Mouse (Mus musculus) stomach, postnatal 0 days (tissue): ENCODE data around the gene Syt1. TPM values are rescaled to one million over a fixed set of nuclear protein-coding genes. Genes with fewer than 3 reads are reported as not detected.

Experiments
- ATAC-seq: fragments of 200-750 bp; cut with Nextera tagmentation; 2 replicates; pipeline ENCODE4 v1.8.0; 2017; ENCODE audit not compliant: low FRiP score, low TSS enrichment
- DNase-seq: peaks from one replicate; pipeline ENCODE4 v3.0.0-alpha.2; 2016; ENCODE audit warnings: low spot score
- H3K27ac ChIP-seq: fragments of 300-500 bp; sonication (generic); replicated peaks from 2 replicates; pipeline ENCODE4 v1.5.1; 2014; ENCODE audit warnings: mild to moderate bottlenecking, control low read depth
- H3K27me3 ChIP-seq: fragments of 300-500 bp; sonication (generic); 2 replicates; pipeline ENCODE4 v1.6.1; 2014; ENCODE audit warnings: low read length; ENCODE audit not compliant: control insufficient read depth, insufficient read depth
- H3K36me3 ChIP-seq: fragments of 300-500 bp; sonication (generic); 2 replicates; pipeline ENCODE4 v1.6.1; 2014; ENCODE audit warnings: low read length, mixed read lengths; ENCODE audit not compliant: control insufficient read depth, insufficient read depth
- H3K4me1 ChIP-seq: fragments of 300-500 bp; sonication (generic); replicated peaks from 2 replicates; pipeline ENCODE4 v1.6.1; 2014; ENCODE audit warnings: antibody characterized with exemption; ENCODE audit not compliant: control insufficient read depth, insufficient read depth
- H3K4me2 ChIP-seq: fragments of 300-500 bp; sonication (generic); replicated peaks from 2 replicates; pipeline ENCODE4 v1.6.1; 2014; ENCODE audit warnings: low read depth, mild to moderate bottlenecking, control low read depth, moderate library complexity
- H3K4me3 ChIP-seq: fragments of 300-500 bp; sonication (generic); 2 replicates; pipeline ENCODE4 v1.5.1; 2014; ENCODE audit warnings: low read depth, low read length, control low read depth
- H3K9ac ChIP-seq: fragments of 300-500 bp; sonication (generic); 2 replicates; pipeline ENCODE4 v1.6.1; 2014; ENCODE audit warnings: mild to moderate bottlenecking, low read length, control low read depth, mixed read lengths
- H3K9me3 ChIP-seq: fragments of 300-500 bp; sonication (generic); 2 replicates; pipeline ENCODE4 v1.6.1; 2016; ENCODE audit warnings: low read length; ENCODE audit not compliant: control insufficient read depth
- CTCF ChIP-seq: IDR thresholded peaks from 2 replicates; pipeline ENCODE4 v1.5.1; 2016; ENCODE audit warnings: antibody characterized with exemption, low read depth, mild to moderate bottlenecking, moderate library complexity
- EP300 ChIP-seq: optimal IDR thresholded peaks from 2 replicates; pipeline ENCODE3; 2016; ENCODE audit warnings: antibody characterized with exemption
- WGBS: fragments of 180-500 bp; shearing (Covaris S2); extraction: QIAGEN DNeasy Blood & Tissue Kit; methylation state at CpG from one replicate; pipeline ENCODE4 v1.1.7; 2014; 5-methylcytosine and 5-hydroxymethylcytosine counted together
- polyA plus RNA-seq: library from polyadenylated mRNA; unstranded; fragments of >200 nt; fragmentation: Nextera tagmentation; extraction: Ambion mirVana; gene quantifications from 2 replicates; pipeline ENCODE4 v1.2.1, GENCODE M21; 2015

The Syt1 gene
- polyA plus RNA-seq, 1 experiment from 2014 or later = 3.5 TPM

DNA sequence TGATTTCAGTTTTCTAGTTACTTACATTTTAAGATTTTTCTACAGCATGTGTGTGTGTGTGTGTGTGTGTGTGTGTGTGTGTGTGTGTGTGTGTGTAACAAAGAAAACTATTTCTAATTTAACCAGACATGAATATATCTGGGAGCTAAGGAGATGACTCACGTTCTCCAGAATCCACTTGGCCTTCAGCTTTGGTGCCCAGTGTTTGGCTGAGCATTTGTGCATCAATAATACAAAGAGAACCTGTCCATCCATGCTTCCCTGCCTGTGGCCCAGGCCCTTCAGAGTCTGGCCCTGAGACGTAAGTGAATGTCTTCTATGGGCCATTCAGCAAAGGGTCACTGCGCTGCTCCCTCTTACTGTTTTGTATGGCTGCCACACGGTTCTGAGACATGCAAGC, 476.7 kb downstream of the Syt1 start:
- Histone ChIP-seq H3K36me3 (no peaks in the 10 kb centered on the region), H3K4me3 (no peak overlapping the region), H3K9me3 (no peaks in the 10 kb centered on the region), H3K9ac (no peak overlapping the region), H3K4me1 (no peaks in the 10 kb centered on the region; the same call in 1 of the 2 replicates), H3K4me2 (no peak overlapping the region), H3K27me3 (no peaks in the 10 kb centered on the region), H3K27ac (no peak overlapping the region)
- no peak for ATAC-seq
- TF ChIP-seq EP300 = no peak
- TF ChIP-seq CTCF = no peak
- WGBS = 82% methylated on average over 4 of the region's 4 CpGs
- no peak for DNase-seq

DNA sequence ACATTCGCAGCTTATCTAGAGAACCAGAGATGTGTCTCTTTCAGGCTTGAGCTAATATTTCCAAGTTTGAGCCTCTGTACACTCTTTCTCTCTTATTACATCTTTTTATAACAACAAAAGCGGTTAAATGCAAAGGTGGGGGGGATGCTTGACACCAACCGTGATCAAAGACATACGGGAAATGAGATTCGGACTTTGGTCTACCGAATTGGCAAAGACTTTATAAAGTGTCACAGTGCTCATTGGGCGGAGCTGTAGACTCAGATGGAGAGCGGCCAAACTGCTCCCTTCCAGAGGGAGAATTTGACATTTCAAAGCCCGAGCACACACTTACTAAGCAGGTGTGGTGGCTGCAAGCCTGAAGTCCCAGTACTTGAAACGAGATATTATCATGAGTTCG, 477.9 kb downstream of the Syt1 start:
- Histone ChIP-seq H3K4me2 (no peak overlapping the region), H3K9me3 (no peaks in the 10 kb centered on the region), H3K9ac (no peak overlapping the region), H3K36me3 (no peaks in the 10 kb centered on the region), H3K27me3 (no peaks in the 10 kb centered on the region), H3K4me1 (no peaks in the 10 kb centered on the region; the same call in 1 of the 2 replicates), H3K4me3 (no peak overlapping the region), H3K27ac (no peak overlapping the region)
- TF ChIP-seq EP300 = no peak
- no peak for TF ChIP-seq CTCF
- ATAC-seq (no peak), DNase-seq (no peak)
- WGBS = 78% methylated on average over 11 of the region's 11 CpGs

DNA sequence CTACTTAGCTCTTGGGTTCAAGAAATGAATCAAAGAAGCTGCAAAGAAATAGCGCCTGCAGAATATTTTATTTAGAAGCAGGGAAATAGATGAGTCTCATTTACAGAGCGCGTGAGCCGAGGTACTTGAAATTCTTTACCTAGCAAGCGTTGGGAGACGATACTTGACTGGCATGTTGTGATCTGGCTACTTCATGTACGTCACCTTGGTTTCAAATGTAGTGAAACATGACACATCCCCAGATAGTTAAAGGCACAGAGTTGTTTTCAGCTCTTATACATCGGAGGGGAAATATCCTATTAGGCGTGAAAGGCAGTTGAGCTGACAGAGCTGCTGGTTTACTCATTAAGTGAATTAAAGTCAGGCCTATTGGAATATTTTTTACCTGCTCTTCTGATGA, 478.5 kb downstream of the Syt1 start:
- no peak overlapping the region for H3K4me2 ChIP-seq
- no peak for TF ChIP-seq CTCF
- TF ChIP-seq EP300 = no peak
- ATAC-seq (no peak), DNase-seq (no peak)
- 79% methylated on average over 9 of the region's 9 CpGs for WGBS
- H3K9ac ChIP-seq = no peak overlapping the region
- no peaks in the 10 kb centered on the region for H3K9me3 ChIP-seq
- H3K4me3 ChIP-seq = no peak overlapping the region
- no peaks in the 10 kb centered on the region; the same call in 1 of the 2 replicates for H3K4me1 ChIP-seq
- H3K36me3 ChIP-seq = no peaks in the 10 kb centered on the region
- H3K27ac ChIP-seq = no peak overlapping the region
- H3K27me3 ChIP-seq = no peaks in the 10 kb centered on the region

DNA sequence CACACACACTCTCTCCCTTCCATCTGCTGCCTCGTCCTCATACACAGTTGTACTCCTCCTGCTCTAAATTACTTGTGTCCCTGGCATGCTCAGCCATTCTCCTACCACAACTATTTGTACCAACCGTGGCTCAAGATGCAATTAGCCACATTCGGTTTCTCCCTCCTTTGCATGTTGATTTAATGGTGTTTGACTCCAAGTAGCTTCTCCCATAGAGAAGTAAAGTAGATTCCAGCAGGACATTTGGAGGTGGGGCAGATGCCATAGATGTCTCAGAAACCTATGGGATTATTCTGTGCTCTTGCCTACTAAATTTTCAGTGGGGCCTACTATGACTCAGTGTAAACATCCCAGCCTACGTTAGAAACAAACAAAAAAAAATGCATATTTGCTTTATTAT, 479.1 kb downstream of the Syt1 start:
- no peak overlapping the region for H3K9ac ChIP-seq
- no peaks in the 10 kb centered on the region for H3K27me3 ChIP-seq
- TF ChIP-seq CTCF = no peak
- TF ChIP-seq EP300 = no peak
- no peaks in the 10 kb centered on the region for H3K36me3 ChIP-seq
- 29% methylated on average over 4 of the region's 4 CpGs for WGBS
- H3K4me2 ChIP-seq = no peak overlapping the region
- no peak for DNase-seq
- no peak overlapping the region for H3K4me3 ChIP-seq
- no peaks in the 10 kb centered on the region for H3K9me3 ChIP-seq
- H3K4me1 ChIP-seq = no peaks in the 10 kb centered on the region; the same call in 1 of the 2 replicates
- ATAC-seq = no peak
- H3K27ac ChIP-seq = 0 out of 2 replicates have a peak overlapping the region, but pooled peaks have one; percentile 8

DNA sequence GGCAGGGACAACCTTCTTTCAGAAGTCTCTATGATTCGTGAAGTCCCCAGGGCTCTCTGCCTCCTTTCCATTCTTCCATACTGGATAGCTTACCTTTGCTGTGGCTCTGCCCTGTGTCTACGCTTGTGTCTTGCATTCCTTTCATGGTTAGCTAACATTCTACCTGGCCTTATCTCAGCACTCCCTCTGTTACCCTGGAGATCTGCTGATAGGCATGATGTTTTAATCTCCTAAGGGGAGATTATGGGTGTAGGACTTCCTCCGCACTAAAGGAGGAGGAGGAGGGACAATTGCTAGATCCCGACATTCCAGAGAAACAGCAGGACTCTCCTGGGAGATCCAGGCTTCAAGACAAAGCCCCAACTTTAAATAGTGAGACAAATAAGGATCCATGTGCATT, 479.7 kb downstream of the Syt1 start:
- no peaks in the 10 kb centered on the region; the same call in 1 of the 2 replicates for H3K4me1 ChIP-seq
- no peaks in the 10 kb centered on the region for H3K9me3 ChIP-seq
- ATAC-seq = 0 out of 2 replicates have a peak, but pooled peaks have one; percentile 18
- no peaks in the 10 kb centered on the region for H3K36me3 ChIP-seq
- H3K27me3 ChIP-seq = no peaks in the 10 kb centered on the region
- no peak overlapping the region for H3K27ac ChIP-seq
- H3K4me2 ChIP-seq = no peak overlapping the region
- TF ChIP-seq EP300 = no peak
- TF ChIP-seq CTCF = no peak
- 39% methylated on average over 4 of the region's 4 CpGs for WGBS
- H3K9ac ChIP-seq = no peak overlapping the region
- no peak for DNase-seq
- no peak overlapping the region for H3K4me3 ChIP-seq

DNA sequence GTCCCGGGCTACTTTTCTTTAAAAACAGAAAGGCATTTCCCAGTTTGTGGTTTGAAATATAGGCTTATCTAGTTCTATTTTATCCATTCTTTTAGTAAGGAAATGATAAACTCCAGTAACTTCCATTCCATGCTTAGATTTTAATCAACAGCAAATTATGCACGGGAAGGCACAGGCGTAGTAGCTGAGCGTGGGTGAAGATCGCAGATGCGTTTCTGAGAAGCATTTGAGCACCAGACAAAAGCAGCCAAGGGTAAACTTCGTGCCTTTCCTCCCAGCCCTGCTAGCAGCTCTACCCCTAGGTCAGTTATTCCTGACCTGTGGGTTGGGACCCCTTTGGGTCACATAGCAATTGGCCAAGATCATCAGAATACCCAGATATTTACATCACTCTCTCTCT, 482.4 kb downstream of the Syt1 start:
- 87% methylated on average over 7 of the region's 7 CpGs for WGBS
- Histone ChIP-seq H3K27ac (no peak overlapping the region), H3K4me2 (no peak overlapping the region), H3K36me3 (no peaks in the 10 kb centered on the region), H3K27me3 (no peaks in the 10 kb centered on the region), H3K4me3 (no peak overlapping the region), H3K9ac (no peak overlapping the region), H3K4me1 (no peaks in the 10 kb centered on the region; the same call in 1 of the 2 replicates), H3K9me3 (no peaks in the 10 kb centered on the region)
- DNase-seq (no peak), ATAC-seq (no peak)
- no peak for TF ChIP-seq EP300
- no peak for TF ChIP-seq CTCF
